Mouse (Mus musculus): ENCODE measurements around the gene Gm21616.
"Not testable (repeated sequence)": the region's sequence is repeated elsewhere in the genome, so short reads cannot be mapped to it uniquely, and the experiment has no call there.

Gm21616 gene

DNA sequence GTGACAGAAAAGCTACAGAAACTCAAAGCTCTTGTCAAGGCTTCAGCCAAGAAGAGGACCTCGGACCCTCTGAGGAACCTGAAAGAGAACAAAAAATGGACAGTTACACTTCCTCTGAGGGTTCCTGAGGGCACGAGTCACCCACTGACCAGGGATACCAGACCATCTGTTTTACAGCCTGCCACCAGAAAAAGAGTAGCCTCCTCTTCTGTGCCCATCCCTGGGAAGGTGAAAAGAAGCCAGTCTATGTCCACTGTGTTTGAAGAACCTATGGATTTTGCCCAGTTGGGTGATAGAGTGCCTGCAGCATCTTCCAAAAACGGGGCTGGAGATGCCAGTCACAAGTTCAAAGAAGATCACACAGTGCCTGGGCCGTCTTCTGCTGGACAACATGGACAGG, at the start of gene Gm21616:
Gene Gm21616, plus strand, starts transcription at position 301 of the 400 bp plus-strand sequence.
- DNase-seq: not testable (repeated sequence)
